Mouse (Mus musculus) cerebellum, adult 18-20 months (tissue): ENCODE results near the gene Aimp2.

Experiments
- DNase-seq, 2 experiments: peaks; one replicate each; pipeline ENCODE4 v3.0.0; 2021

Aimp2 gene

GRCm38 (mm10) chr5:143897635-143898330, 11.9 kb downstream of the Aimp2 start, which contains the start of gene Ankrd61:
Ankrd61 (minus strand) TSS chr5:143897685.
- DNase-seq: no peak

GRCm38 (mm10) chr5:143893396-143893795, 16.3 kb downstream of the Aimp2 start:
- DNase-seq: no peak

- no peak for DNase-seq
Observed at GRCm38 (mm10) chr5:143892255-143892886, 17.3 kb downstream of the Aimp2 start.

- no peak for DNase-seq
Observed at GRCm38 (mm10) chr5:143890741-143891140, 18.9 kb downstream of the Aimp2 start.

GRCm38 (mm10) chr5:143885274-143885673, 24.4 kb downstream of the Aimp2 start:
- no peak for DNase-seq

GRCm38 (mm10) chr5:143874571-143874970, 35.1 kb downstream of the Aimp2 start:
- no peak for DNase-seq

GRCm38 (mm10) chr5:143871547-143872169, 38.0 kb downstream of the Aimp2 start:
- no peak for DNase-seq
